In the genomic region with DNA sequence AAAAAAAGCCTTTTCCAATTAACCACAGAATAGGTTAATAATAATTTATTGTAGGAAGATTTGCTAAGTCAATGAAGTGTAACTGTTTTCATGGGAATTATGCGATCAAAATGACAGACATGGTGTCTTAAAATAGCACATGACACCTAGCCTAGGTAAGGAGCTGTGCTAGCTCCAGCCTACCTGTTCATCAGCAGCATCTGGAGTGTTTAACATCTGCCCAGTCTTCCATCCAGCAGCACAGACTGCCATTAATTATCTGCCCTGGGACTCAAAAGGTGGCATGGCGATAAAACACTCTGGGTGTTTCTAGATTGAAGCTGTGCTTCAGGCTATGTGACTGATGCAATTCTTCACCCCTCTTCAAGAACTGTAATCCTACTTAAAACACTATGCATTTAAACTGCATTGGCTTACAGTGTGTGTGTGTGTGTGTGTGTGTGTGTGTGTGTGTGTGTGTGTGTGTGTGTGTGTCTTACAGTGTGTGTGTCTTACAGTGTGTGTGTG, we compare ENCODE assay signal across 30 mouse cellular contexts.
DNase-seq lines count a peak whose midpoint lies in the region; ATAC-seq and TF ChIP-seq lines count a peak whose summit lies in the region.
"Had no signal": no experiment of that assay in that cellular context is flagged by ENCODE, and none has a peak within 500 bp of the region (broad histone marks: within the 10 kb centered on the region; RNA-seq: fewer than 3 reads in every experiment).

No protein-coding gene starts in this region.

- H3K27ac ChIP-seq in midbrain, embryonic 14.5 days (replicated peaks; ENCODE audit: low read depth, low read length) = no peak overlapping the region
- no peak overlapping the region for H3K27ac ChIP-seq in midbrain, embryonic 10.5 days (replicated peaks)
- no peak overlapping the region for H3K27ac ChIP-seq in gastrocnemius, adult 2 months
- H3K27ac ChIP-seq in intestine, postnatal 0 days (ENCODE audit: low read depth, low read length) = no peak overlapping the region
- H3K27ac ChIP-seq: hindbrain, embryonic 10.5 days; hindbrain, postnatal 0 days; intestine, embryonic 15.5 days; kidney, postnatal 0 days; liver, embryonic 14.5 days; macrophage had no signal

- H3K9ac ChIP-seq in midbrain, embryonic 14.5 days (replicated peaks; ENCODE audit: low read length) = no peak overlapping the region
- no peak overlapping the region for H3K9ac ChIP-seq in intestine, postnatal 0 days (ENCODE audit: low read depth, low read length)
- H3K9ac ChIP-seq: intestine, embryonic 15.5 days; liver, embryonic 14.5 days had no signal

- H3K4me3 ChIP-seq in midbrain, embryonic 14.5 days (replicated peaks; ENCODE audit: low read depth, low read length) = no peak overlapping the region
- H3K4me3 ChIP-seq in midbrain, embryonic 10.5 days = no peak overlapping the region
- H3K4me3 ChIP-seq in gastrocnemius, adult 2 months = no peak overlapping the region
- no peak overlapping the region for H3K4me3 ChIP-seq in intestine, postnatal 0 days (ENCODE audit: low read depth, low read length)
- H3K4me3 ChIP-seq: erythroblast, embryonic 14.5 days; hindbrain, embryonic 10.5 days; intestine, embryonic 15.5 days had no signal

- intact Hi-C loops in gastrocnemius, adult 2 months (cut with DNase I) = no loop called here

- 68% methylated on average over 2 of the region's 2 CpGs for WGBS in midbrain, embryonic 14.5 days
- WGBS in midbrain, embryonic 10.5 days = 92% methylated on average over 2 of the region's 2 CpGs
- 97% methylated on average over 2 of the region's 2 CpGs for WGBS in intestine, postnatal 0 days

- peak; percentile 12 for DNase-seq in embryo, embryonic 11 days
- DNase-seq in embryo, embryonic 10.5 days (ENCODE audit: low spot score) = no peak
- peak; percentile 50 for DNase-seq in midbrain, embryonic 14.5 days
- DNase-seq in midbrain, embryonic 10.5 days (ENCODE audit: low spot score) = no peak
- peak; percentile 29 for DNase-seq in forelimb bud, embryonic 11.5 days (ENCODE audit: low read depth, low spot score)
- no peak for DNase-seq in gastrocnemius, adult 2 months
- DNase-seq: adrenal gland, adult 2 months; adrenal gland, postnatal 36 days; cerebellum, adult 2 months; cerebellum, postnatal 25 days; gastrocnemius, postnatal 10 days; heart, postnatal 14 days; kidney, adult 8-10 months; kidney, postnatal 4 days; layer of hippocampus, adult 9-11 months; liver; lung, adult 2 months; lung, postnatal 10 days; right cerebral cortex, postnatal 14 days had no signal

- TF ChIP-seq CTCF in gastrocnemius, adult 2 months (IDR thresholded peaks at IDR 0.05) = no peak
- no peak for TF ChIP-seq CTCF in intestine, postnatal 0 days (IDR thresholded peaks at IDR 0.05; ENCODE audit: low read depth)

- 0 out of 2 replicates have a peak, but pooled peaks cover 6% of the 10 kb centered on the region for H3K4me1 ChIP-seq in midbrain, embryonic 14.5 days (ENCODE audit: control insufficient read depth, insufficient read depth, low read length)
- H3K4me1 ChIP-seq in midbrain, embryonic 10.5 days = no peaks in the 10 kb centered on the region
- H3K4me1 ChIP-seq in intestine, postnatal 0 days (replicated peaks; ENCODE audit: control insufficient read depth, insufficient read depth, low read length) = no peaks in the 10 kb centered on the region

- ATAC-seq in midbrain, embryonic 14.5 days (ENCODE audit: low FRiP score, low TSS enrichment) = no peak
- no peak for ATAC-seq in intestine, postnatal 0 days
- ATAC-seq: activated CD4-positive, CD25-positive, alpha-beta regulatory T cell, adult 4 months; forebrain, embryonic 16.5 days; hindbrain, postnatal 0 days; intestine, embryonic 15.5 days had no signal

- no peaks in the 10 kb centered on the region for H3K36me3 ChIP-seq in midbrain, embryonic 14.5 days (ENCODE audit: control insufficient read depth, insufficient read depth, low read length)
- no peaks in the 10 kb centered on the region for H3K36me3 ChIP-seq in midbrain, embryonic 10.5 days
- H3K36me3 ChIP-seq in intestine, postnatal 0 days (ENCODE audit: control insufficient read depth, insufficient read depth) = no peaks in the 10 kb centered on the region
- H3K36me3 ChIP-seq: hindbrain, embryonic 10.5 days; intestine, embryonic 15.5 days had no signal

- no peaks in the 10 kb centered on the region for H3K9me3 ChIP-seq in midbrain, embryonic 14.5 days (ENCODE audit: control insufficient read depth, low read length)
- H3K9me3 ChIP-seq in midbrain, embryonic 10.5 days (replicated peaks) = no peaks in the 10 kb centered on the region
- H3K9me3 ChIP-seq in intestine, postnatal 0 days (ENCODE audit: control insufficient read depth) = no peaks in the 10 kb centered on the region
- H3K9me3 ChIP-seq: hindbrain, embryonic 10.5 days; intestine, embryonic 15.5 days had no signal

- H3K4me2 ChIP-seq in midbrain, embryonic 14.5 days (ENCODE audit: low read length) = no peak overlapping the region
- no peak overlapping the region for H3K4me2 ChIP-seq in intestine, postnatal 0 days (replicated peaks; ENCODE audit: low read depth)
- H3K4me2 ChIP-seq: intestine, embryonic 15.5 days had no signal

- no peaks in the 10 kb centered on the region for H3K27me3 ChIP-seq in midbrain, embryonic 14.5 days (ENCODE audit: control insufficient read depth, insufficient read depth, low read length)
- no peaks in the 10 kb centered on the region for H3K27me3 ChIP-seq in midbrain, embryonic 10.5 days (ENCODE audit: low read depth, poor library complexity, severe bottlenecking)
- no peaks in the 10 kb centered on the region for H3K27me3 ChIP-seq in intestine, postnatal 0 days (replicated peaks; ENCODE audit: control insufficient read depth, insufficient read depth, low read length)
- H3K27me3 ChIP-seq: CH12.LX; intestine, embryonic 15.5 days had no signal

Comparison
In these comparisons a context has a peak if more than half of its experiments do, and no peak if none do; other contexts are left out.
1. DNase-seq: peak in embryo, embryonic 11 days (single experiment), midbrain, embryonic 14.5 days (single experiment) and forelimb bud, embryonic 11.5 days (single experiment); none in embryo, embryonic 10.5 days (single experiment), midbrain, embryonic 10.5 days (single experiment) and gastrocnemius, adult 2 months (single experiment).